Mouse (Mus musculus): ENCODE results near the gene Ptgir.

DNA sequence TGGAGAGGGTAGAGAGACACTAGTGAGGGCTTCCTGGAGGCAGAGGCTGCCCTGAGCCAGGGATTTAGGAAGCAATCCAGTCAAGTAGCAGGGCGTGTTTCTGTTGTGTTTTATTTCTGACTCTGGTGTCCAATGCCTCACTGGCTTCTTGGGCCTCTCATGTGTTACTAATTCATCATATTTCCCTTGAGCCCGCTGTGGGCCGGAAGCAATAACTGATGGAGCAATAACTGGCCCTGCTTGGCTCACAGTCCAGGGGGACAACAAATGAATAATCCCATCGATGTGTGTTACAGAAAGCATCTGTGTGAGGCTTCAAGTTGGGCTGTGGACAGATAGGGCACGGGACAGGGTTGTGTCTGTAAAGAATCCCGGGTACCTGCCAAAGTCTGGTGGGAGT, 6.1 kb downstream of the Ptgir start:
- TF ChIP-seq EP300 (IDR thresholded peaks at IDR 0.05; ENCODE audit: insufficient read depth, low read depth, low read length) (0 out of 2 replicates have a peak, but pooled peaks have one; percentile 20), CTCF (IDR thresholded peaks at IDR 0.05) (no peak)

All from heart, adult 2 months (tissue).